Mouse (Mus musculus) liver, adult 2 months (tissue): ENCODE measurements at regions not wholly inside any gene's neighbourhood (a gene's known extent, or its start where the extent isn't known, plus 50 kb on each side); places are given as distances from the start of the nearest gene placed in this dataset.

Experiments
- CTCF ChIP-seq: fragments of 200-500 bp; IDR thresholded peaks from 2 replicates; pipeline ENCODE4 v1.5.1; 2011; ENCODE audit warnings: low read depth, low read length, control low read depth
- POLR2A ChIP-seq: fragments of 200-500 bp; IDR thresholded peaks from 2 replicates; pipeline ENCODE4 v1.6.1; 2011; ENCODE audit warnings: low read length, control low read depth; ENCODE audit not compliant: insufficient read depth; ENCODE audit errors: extremely low read depth

- TF ChIP-seq CTCF, result no peak
- TF ChIP-seq POLR2A, result no peak
Measured at GRCm38 (mm10) chr2:101321286-101321914, 303.1 kb upstream of the Rag2 start.
